Mouse (Mus musculus): Measurements from ENCODE around the gene Shisal2a. TPM values are rescaled to one million over a fixed set of nuclear protein-coding genes. Genes with fewer than 3 reads are reported as not detected.

Shisal2a gene
- polyA plus RNA-seq, 1 experiment from 2014 or later = 2.8 TPM

GRCm38 (mm10) chr4:108403861-108404635, 20.9 kb upstream of the Shisal2a start:
- Histone ChIP-seq H3K4me2 (no peak overlapping the region), H3K36me3 (peaks cover 34% of the 10 kb centered on the region), H3K9ac (no peak overlapping the region), H3K4me3 (no peak overlapping the region), H3K27me3 (no peaks in the 10 kb centered on the region), H3K9me3 (no peaks in the 10 kb centered on the region), H3K4me1 (peaks cover 23% of the 10 kb centered on the region), H3K27ac (no peak overlapping the region)
- no peak for ATAC-seq (ENCODE audit: insufficient number of reproducible peaks, insufficient read depth, low FRiP score, low TSS enrichment, low read depth)
- WGBS = 84% methylated on average over 8 of the region's 8 CpGs

DNA sequence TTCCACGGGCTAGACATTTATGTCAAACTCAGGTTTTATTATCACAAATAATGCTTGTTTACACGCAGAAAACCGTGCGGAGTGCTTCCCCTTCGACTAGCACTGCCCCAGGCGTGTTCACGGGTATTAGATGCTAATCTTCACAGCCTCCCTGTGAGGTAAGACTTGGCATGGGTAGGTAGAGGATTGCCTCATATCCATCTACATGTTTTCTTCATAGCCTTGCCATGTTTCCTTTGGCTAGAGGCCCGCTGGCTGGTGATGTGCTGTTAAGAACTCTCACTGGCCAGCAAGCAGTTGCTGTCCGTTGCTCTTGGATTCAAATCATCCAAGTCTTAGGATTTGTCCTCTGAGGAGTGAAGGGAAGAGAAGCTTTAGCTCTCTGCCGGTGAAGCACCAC, 17.2 kb upstream of the Shisal2a start:
- Histone ChIP-seq H3K4me3 (no peak overlapping the region), H3K4me2 (no peak overlapping the region), H3K4me1 (no peaks in the 10 kb centered on the region), H3K27ac (no peak overlapping the region), H3K9me3 (no peaks in the 10 kb centered on the region), H3K27me3 (no peaks in the 10 kb centered on the region), H3K36me3 (peaks cover 34% of the 10 kb centered on the region), H3K9ac (no peak overlapping the region)
- 85% methylated on average over 10 of the region's 10 CpGs for WGBS
- ATAC-seq (ENCODE audit: insufficient number of reproducible peaks, insufficient read depth, low FRiP score, low TSS enrichment, low read depth) = no peak

GRCm38 (mm10) chr4:108394236-108394635, 11.1 kb upstream of the Shisal2a start:
- Histone ChIP-seq H3K36me3 (no peaks in the 10 kb centered on the region), H3K9me3 (no peaks in the 10 kb centered on the region), H3K9ac (no peak overlapping the region), H3K4me2 (no peak overlapping the region), H3K27ac (no peak overlapping the region), H3K4me3 (no peak overlapping the region), H3K4me1 (no peaks in the 10 kb centered on the region), H3K27me3 (no peaks in the 10 kb centered on the region)
- no peak for ATAC-seq (ENCODE audit: insufficient number of reproducible peaks, insufficient read depth, low FRiP score, low TSS enrichment, low read depth)

DNA sequence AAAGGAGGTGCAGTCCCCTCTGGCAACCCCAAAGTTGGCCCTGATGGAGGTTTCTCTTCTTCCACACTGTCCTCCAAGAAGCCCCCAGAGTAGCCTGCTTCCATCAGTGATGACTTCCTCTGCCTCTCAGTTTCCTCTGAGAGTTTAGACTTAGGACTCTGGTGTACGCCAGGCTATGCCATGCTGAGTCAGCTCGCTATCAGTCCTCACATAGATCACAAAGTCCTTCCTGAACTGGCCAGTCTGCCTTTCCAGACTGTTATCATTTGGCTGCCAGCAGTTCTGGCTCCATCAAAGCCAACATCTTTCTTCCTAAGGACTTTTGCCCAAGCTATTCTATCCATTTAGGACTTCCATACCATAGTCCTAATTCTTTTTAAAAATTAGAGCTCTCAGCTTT, 9.4 kb upstream of the Shisal2a start:
- peaks cover 5% of the 10 kb centered on the region for H3K4me1 ChIP-seq
- H3K27ac ChIP-seq = no peak overlapping the region
- no peaks in the 10 kb centered on the region for H3K27me3 ChIP-seq
- 79% methylated on average over 2 of the region's 2 CpGs for WGBS
- no peak for ATAC-seq (ENCODE audit: insufficient number of reproducible peaks, insufficient read depth, low FRiP score, low TSS enrichment, low read depth)
- H3K4me2 ChIP-seq = no peak overlapping the region
- H3K9ac ChIP-seq = no peak overlapping the region
- no peaks in the 10 kb centered on the region for H3K9me3 ChIP-seq
- H3K4me3 ChIP-seq = no peak overlapping the region
- H3K36me3 ChIP-seq = no peaks in the 10 kb centered on the region

GRCm38 (mm10) chr4:108391124-108391523, 8.0 kb upstream of the Shisal2a start:
- no peak overlapping the region for H3K27ac ChIP-seq
- no peak overlapping the region for H3K4me3 ChIP-seq
- 79% methylated on average over 5 of the region's 5 CpGs for WGBS
- no peaks in the 10 kb centered on the region for H3K36me3 ChIP-seq
- no peak overlapping the region for H3K4me2 ChIP-seq
- H3K9ac ChIP-seq = no peak overlapping the region
- H3K27me3 ChIP-seq = no peaks in the 10 kb centered on the region
- no peaks in the 10 kb centered on the region for H3K9me3 ChIP-seq
- H3K4me1 ChIP-seq = peaks cover 11% of the 10 kb centered on the region
- no peak for ATAC-seq (ENCODE audit: insufficient number of reproducible peaks, insufficient read depth, low FRiP score, low TSS enrichment, low read depth)

DNA sequence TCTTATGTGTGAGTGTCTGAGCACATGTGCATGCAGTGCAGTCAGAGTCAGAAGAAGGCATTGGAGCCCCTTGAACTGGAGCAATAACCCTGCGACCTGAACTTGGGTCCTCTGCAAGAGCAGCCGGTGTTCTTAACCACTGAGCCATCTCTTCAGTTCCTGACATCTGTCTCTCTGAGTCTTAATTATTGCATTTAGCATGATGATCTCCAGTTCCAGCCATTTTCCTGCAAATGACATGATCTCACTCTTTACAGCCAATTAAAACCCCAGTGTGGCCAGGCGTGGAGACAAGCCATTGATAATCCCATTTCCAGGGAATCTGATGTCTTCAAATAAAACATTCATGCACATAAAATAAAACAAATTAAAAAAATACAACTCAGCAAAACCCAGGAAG, 5.6 kb upstream of the Shisal2a start:
- Histone ChIP-seq H3K4me3 (no peak overlapping the region), H3K27ac (no peak overlapping the region)

DNA sequence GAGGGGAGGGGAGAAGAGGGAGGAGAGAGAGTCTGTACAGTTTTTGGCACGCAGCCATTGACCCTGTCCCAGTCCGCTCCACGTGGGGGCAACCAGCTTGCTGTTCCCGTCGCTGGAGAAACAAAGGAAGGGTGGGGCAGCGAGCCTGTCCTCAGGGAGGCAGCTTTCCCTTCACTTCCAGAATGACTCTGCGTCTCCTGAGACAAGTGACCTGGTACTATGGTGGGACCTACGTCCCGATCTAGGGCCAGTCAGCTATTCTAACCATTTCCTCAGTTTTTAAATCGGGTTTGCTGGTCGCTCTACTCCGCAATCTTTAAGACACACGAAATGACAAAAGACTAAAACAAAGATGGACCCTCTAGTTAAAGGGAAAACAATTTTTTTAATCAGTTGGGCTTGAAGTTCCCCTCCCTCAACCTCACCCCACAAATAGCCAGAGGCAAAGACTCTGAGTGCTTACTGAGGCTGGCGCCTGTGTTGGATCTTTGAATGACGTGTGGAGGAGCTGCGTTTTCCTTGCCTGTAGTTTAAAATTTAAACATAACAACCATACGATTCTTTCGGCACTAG, 4.6 kb upstream of the Shisal2a start:
- peak overlapping the region; percentile 91 for H3K27ac ChIP-seq
- peak overlapping the region; percentile 45 for H3K4me3 ChIP-seq
- H3K4me2 ChIP-seq = peak overlapping the region; percentile 73
- peak; percentile 50; the same call in 1 of the 2 replicates for ATAC-seq (ENCODE audit: insufficient number of reproducible peaks, insufficient read depth, low FRiP score, low TSS enrichment, low read depth)
- no peaks in the 10 kb centered on the region for H3K9me3 ChIP-seq
- no peaks in the 10 kb centered on the region for H3K36me3 ChIP-seq
- peaks cover 14% of the 10 kb centered on the region for H3K4me1 ChIP-seq
- peak overlapping the region; percentile 68 for H3K9ac ChIP-seq
- peaks cover 23% of the 10 kb centered on the region for H3K27me3 ChIP-seq
- 1% methylated on average over 18 of the region's 18 CpGs for WGBS

More for the DNA sequence above, 5.6 kb upstream of the Shisal2a start:
- H3K4me1 ChIP-seq = peaks cover 11% of the 10 kb centered on the region
- H3K4me2 ChIP-seq = no peak overlapping the region
- H3K9me3 ChIP-seq = no peaks in the 10 kb centered on the region
- no peaks in the 10 kb centered on the region for H3K36me3 ChIP-seq
- ATAC-seq (ENCODE audit: insufficient number of reproducible peaks, insufficient read depth, low FRiP score, low TSS enrichment, low read depth) = no peak
- H3K9ac ChIP-seq = no peak overlapping the region
- H3K27me3 ChIP-seq = peaks cover 13% of the 10 kb centered on the region
- 53% methylated on average over 3 of the region's 3 CpGs for WGBS

DNA sequence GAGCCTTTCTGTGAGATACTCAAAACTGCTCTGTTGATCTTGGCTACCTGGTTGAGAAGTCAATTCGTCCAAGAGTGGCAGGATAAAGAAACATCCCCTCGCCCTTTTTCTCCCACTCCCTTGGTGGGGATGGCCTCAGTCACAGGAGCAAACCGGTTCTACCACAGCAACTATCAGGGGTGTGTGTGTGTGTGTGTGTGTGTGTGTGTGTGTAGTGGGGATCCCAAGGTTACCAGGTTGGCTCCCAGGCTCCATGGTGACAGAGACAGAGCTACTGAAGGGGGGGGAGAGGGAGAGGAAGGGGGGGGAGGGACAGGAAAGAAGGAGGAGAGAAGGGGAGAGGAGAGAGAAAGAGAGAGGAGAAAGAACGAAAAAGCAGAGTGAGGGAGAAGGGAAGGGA, 4.0 kb upstream of the Shisal2a start:
- H3K4me3 ChIP-seq = peak overlapping the region; percentile 45
- peaks cover 30% of the 10 kb centered on the region for H3K27me3 ChIP-seq
- H3K9me3 ChIP-seq = no peaks in the 10 kb centered on the region
- peak overlapping the region; percentile 91 for H3K27ac ChIP-seq
- H3K4me2 ChIP-seq = peak overlapping the region; percentile 73
- ATAC-seq (ENCODE audit: insufficient number of reproducible peaks, insufficient read depth, low FRiP score, low TSS enrichment, low read depth) = no peak
- 31% methylated on average over 4 of the region's 4 CpGs for WGBS
- H3K36me3 ChIP-seq = no peaks in the 10 kb centered on the region
- peaks cover 14% of the 10 kb centered on the region for H3K4me1 ChIP-seq
- H3K9ac ChIP-seq = peak overlapping the region; percentile 68

DNA sequence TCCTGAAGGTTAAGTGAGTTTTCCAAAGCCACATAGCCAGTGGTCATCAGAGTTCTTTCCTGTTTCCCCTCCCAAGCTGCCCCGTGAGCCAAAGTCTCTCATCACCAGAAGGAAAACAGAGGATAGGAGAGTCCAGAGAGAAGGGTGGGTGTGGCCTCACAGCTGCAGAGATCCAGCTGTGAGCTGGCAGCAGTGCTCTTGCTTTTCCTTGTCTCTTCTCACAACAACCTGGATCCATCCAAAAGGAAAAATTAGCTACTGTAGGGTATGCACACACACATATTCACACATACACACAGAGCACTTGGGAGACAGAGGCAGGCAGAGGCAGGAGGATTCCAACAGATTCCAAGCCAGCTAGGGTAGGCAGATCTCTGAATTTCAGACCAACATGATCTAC, 2.9 kb upstream of the Shisal2a start:
- H3K4me3 ChIP-seq = no peak overlapping the region
- no peak overlapping the region for H3K9ac ChIP-seq
- no peak overlapping the region for H3K4me2 ChIP-seq
- no peak overlapping the region for H3K27ac ChIP-seq
- 36% methylated on average over 1 of the region's 1 CpGs for WGBS
- no peaks in the 10 kb centered on the region for H3K9me3 ChIP-seq
- ATAC-seq (ENCODE audit: insufficient number of reproducible peaks, insufficient read depth, low FRiP score, low TSS enrichment, low read depth) = no peak
- peaks cover 14% of the 10 kb centered on the region for H3K4me1 ChIP-seq
- H3K36me3 ChIP-seq = no peaks in the 10 kb centered on the region
- H3K27me3 ChIP-seq = peaks cover 30% of the 10 kb centered on the region

GRCm38 (mm10) chr4:108380146-108380545, 3.0 kb downstream of the Shisal2a start:
- Histone ChIP-seq H3K9ac (no peak overlapping the region), H3K27ac (no peak overlapping the region), H3K9me3 (no peaks in the 10 kb centered on the region), H3K27me3 (peaks cover 30% of the 10 kb centered on the region), H3K36me3 (no peaks in the 10 kb centered on the region), H3K4me3 (no peak overlapping the region), H3K4me2 (no peak overlapping the region), H3K4me1 (0 out of 2 replicates have a peak, but pooled peaks cover 4% of the 10 kb centered on the region)
- no peak for ATAC-seq (ENCODE audit: insufficient number of reproducible peaks, insufficient read depth, low FRiP score, low TSS enrichment, low read depth)
- WGBS = 25% methylated on average over 1 of the region's 1 CpGs

GRCm38 (mm10) chr4:108379476-108379875, 3.7 kb downstream of the Shisal2a start:
- 68% methylated on average over 3 of the region's 3 CpGs for WGBS
- Histone ChIP-seq H3K9ac (no peak overlapping the region), H3K27ac (no peak overlapping the region), H3K4me3 (no peak overlapping the region), H3K27me3 (peaks cover 24% of the 10 kb centered on the region), H3K9me3 (no peaks in the 10 kb centered on the region), H3K4me2 (no peak overlapping the region), H3K4me1 (0 out of 2 replicates have a peak, but pooled peaks cover 4% of the 10 kb centered on the region), H3K36me3 (no peaks in the 10 kb centered on the region)
- no peak for ATAC-seq (ENCODE audit: insufficient number of reproducible peaks, insufficient read depth, low FRiP score, low TSS enrichment, low read depth)

DNA sequence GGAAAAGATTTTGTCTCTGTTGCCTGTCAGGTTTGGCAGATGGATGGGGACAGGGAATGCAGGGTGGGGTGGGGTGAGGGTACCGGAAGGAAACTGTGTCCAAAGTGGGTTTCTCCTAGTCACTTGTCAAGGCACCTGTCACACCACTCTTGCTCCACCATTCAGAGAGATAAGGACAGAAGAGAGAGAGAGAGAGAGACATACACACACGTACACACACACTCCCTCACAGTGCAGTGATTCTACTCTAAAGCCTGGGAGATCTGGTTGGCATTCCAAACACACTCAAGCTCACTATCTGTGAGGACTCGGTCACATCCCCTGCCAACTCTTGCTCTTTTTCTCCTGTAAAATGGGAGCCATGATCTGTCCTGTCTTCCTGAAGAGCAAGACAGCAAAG, 11.0 kb downstream of the Shisal2a start:
- no peak overlapping the region for H3K27ac ChIP-seq
- H3K36me3 ChIP-seq = no peaks in the 10 kb centered on the region
- H3K9ac ChIP-seq = no peak overlapping the region
- H3K4me1 ChIP-seq = no peaks in the 10 kb centered on the region
- no peak overlapping the region for H3K4me3 ChIP-seq
- 84% methylated on average over 3 of the region's 3 CpGs for WGBS
- H3K9me3 ChIP-seq = no peaks in the 10 kb centered on the region
- H3K4me2 ChIP-seq = no peak overlapping the region
- no peak for ATAC-seq (ENCODE audit: insufficient number of reproducible peaks, insufficient read depth, low FRiP score, low TSS enrichment, low read depth)
- H3K27me3 ChIP-seq = no peaks in the 10 kb centered on the region
